Mouse (Mus musculus) right cerebral cortex, postnatal 36 days (tissue): ENCODE measurements around the gene Lyg1.

Source experiments
- DNase-seq, 2 experiments: peaks; one replicate each; pipeline ENCODE4 v3.0.0; 2022; ENCODE audit warnings: low spot score in 2 of 2, mixed read lengths in 1 of 2

The Lyg1 gene

GRCm38 (mm10) chr1:37954786-37955185 lies 2.8 kb downstream of the Lyg1 start:
- DNase-seq = no peak

- no peak for DNase-seq
These were observed 8.7 kb downstream of the Lyg1 start for GRCm38 (mm10) chr1:37948906-37949305.

- no peak for DNase-seq
These were observed 25.8 kb downstream of the Lyg1 start for GRCm38 (mm10) chr1:37931806-37932205.

- DNase-seq = no peak
These were observed 31.6 kb downstream of the Lyg1 start for GRCm38 (mm10) chr1:37925971-37926370.

GRCm38 (mm10) chr1:37922536-37922935 lies 35.0 kb downstream of the Lyg1 start:
- no peak for DNase-seq

- DNase-seq = no peak
These were observed 39.5 kb downstream of the Lyg1 start for GRCm38 (mm10) chr1:37918096-37918495.

GRCm38 (mm10) chr1:37917666-37918065 lies 39.9 kb downstream of the Lyg1 start:
- DNase-seq = no peak

GRCm38 (mm10) chr1:37916393-37916792 lies 41.2 kb downstream of the Lyg1 start, which contains the start of gene Lyg2:
TSS of gene Lyg2 (minus strand) at chr1:37916493.
- DNase-seq = no peak

GRCm38 (mm10) chr1:37912751-37913150 lies 44.8 kb downstream of the Lyg1 start:
- no peak for DNase-seq

GRCm38 (mm10) chr1:37903178-37903577 lies 54.4 kb downstream of the Lyg1 start:
- no peak for DNase-seq

GRCm38 (mm10) chr1:37900288-37900687 lies 57.3 kb downstream of the Lyg1 start:
- no peak for DNase-seq

GRCm38 (mm10) chr1:37899816-37900215 lies 57.7 kb downstream of the Lyg1 start:
- no peak for DNase-seq
